Comparison of ENCODE assay signal across 12 mouse cellular contexts in the genomic region with DNA sequence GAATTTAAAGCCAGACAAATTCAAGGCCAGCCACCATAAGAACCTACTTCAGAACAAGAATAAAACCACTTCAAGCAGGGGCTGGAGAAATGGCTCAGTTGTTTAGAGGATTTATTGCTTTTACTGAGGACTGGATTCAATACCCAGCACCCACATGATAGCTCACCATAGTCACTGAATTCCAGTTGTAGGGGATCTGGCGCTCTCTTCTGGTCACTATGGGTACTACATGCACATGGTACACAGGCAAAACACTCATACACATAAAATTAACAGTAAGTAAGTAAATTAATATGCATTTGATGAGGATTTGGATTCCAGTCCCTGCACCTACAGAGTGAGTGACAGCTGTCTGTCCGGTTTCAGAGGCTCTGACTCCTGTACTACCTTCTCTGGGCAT. TPM values are rescaled to one million over a fixed set of nuclear protein-coding genes. Genes with fewer than 3 reads are reported as not detected.
DNase-seq lines count a peak whose midpoint lies in the region; ATAC-seq and TF ChIP-seq lines count a peak whose summit lies in the region.
"Had no signal": no experiment of that assay in that cellular context is flagged by ENCODE, and none has a peak within 500 bp of the region (broad histone marks: within the 10 kb centered on the region; RNA-seq: fewer than 3 reads in every experiment).

No protein-coding gene starts in this region.

- H3K9ac ChIP-seq in kidney, embryonic 14.5 days (ENCODE audit: low read depth, low read length), result no peak overlapping the region
- no peak overlapping the region for H3K9ac ChIP-seq in intestine, embryonic 16.5 days (ENCODE audit: low read depth, low read length)
- H3K9ac ChIP-seq: forebrain, embryonic 12.5 days had no signal

- no peaks in the 10 kb centered on the region for H3K27me3 ChIP-seq in kidney, embryonic 14.5 days (ENCODE audit: control insufficient read depth, insufficient read depth, low read length)
- H3K27me3 ChIP-seq in G1E (ENCODE audit: insufficient read depth, low read length), result peaks cover 6% of the 10 kb centered on the region; the same call in 1 of the 2 replicates
- no peaks in the 10 kb centered on the region for H3K27me3 ChIP-seq in embryonic facial prominence, embryonic 10.5 days (replicated peaks; ENCODE audit: low read depth, poor library complexity, severe bottlenecking)
- H3K27me3 ChIP-seq in intestine, embryonic 16.5 days (replicated peaks; ENCODE audit: control insufficient read depth, insufficient read depth, low read length), result no peaks in the 10 kb centered on the region
- H3K27me3 ChIP-seq: forebrain, embryonic 12.5 days had no signal

- no peak for ATAC-seq in kidney, embryonic 14.5 days (ENCODE audit: low FRiP score, low TSS enrichment)
- no peak for ATAC-seq in G1E (ENCODE audit: extremely low read depth, insufficient number of reproducible peaks, low FRiP score, poor library complexity, severe bottlenecking)
- peak; percentile 82 for ATAC-seq in megakaryocyte, adult 5-6 weeks (ENCODE audit: poor library complexity, severe bottlenecking)
- no peak for ATAC-seq in intestine, embryonic 16.5 days
- no peak for ATAC-seq in activated CD4-positive, CD25-positive, alpha-beta regulatory T cell, adult 4 months

- no peak overlapping the region for H3K4me3 ChIP-seq in kidney, embryonic 14.5 days (ENCODE audit: low read length)
- no peak overlapping the region for H3K4me3 ChIP-seq in G1E (ENCODE audit: low read depth, low read length)
- H3K4me3 ChIP-seq in embryonic facial prominence, embryonic 10.5 days, result no peak overlapping the region
- H3K4me3 ChIP-seq in intestine, embryonic 16.5 days (ENCODE audit: low read length), result no peak overlapping the region
- H3K4me3 ChIP-seq: forebrain, embryonic 12.5 days; hindbrain, embryonic 10.5 days had no signal

- H3K27ac ChIP-seq in kidney, embryonic 14.5 days (ENCODE audit: low read depth, low read length), result no peak overlapping the region
- H3K27ac ChIP-seq in embryonic facial prominence, embryonic 10.5 days (replicated peaks), result no peak overlapping the region
- H3K27ac ChIP-seq in intestine, embryonic 16.5 days (ENCODE audit: low read length), result no peak overlapping the region
- H3K27ac ChIP-seq: forebrain, embryonic 12.5 days; hindbrain, embryonic 10.5 days had no signal

- TF ChIP-seq CTCF in G1E (IDR thresholded peaks at IDR 0.05; ENCODE audit: low read depth, low read length), result peak; percentile 58

- no peaks in the 10 kb centered on the region for H3K9me3 ChIP-seq in kidney, embryonic 14.5 days (ENCODE audit: control insufficient read depth, low read length)
- no peaks in the 10 kb centered on the region for H3K9me3 ChIP-seq in G1E (replicated peaks)
- no peaks in the 10 kb centered on the region for H3K9me3 ChIP-seq in embryonic facial prominence, embryonic 10.5 days
- no peaks in the 10 kb centered on the region for H3K9me3 ChIP-seq in intestine, embryonic 16.5 days (ENCODE audit: control insufficient read depth, low read length)
- H3K9me3 ChIP-seq: forebrain, embryonic 12.5 days; hindbrain, embryonic 10.5 days had no signal

- no peaks in the 10 kb centered on the region for H3K4me1 ChIP-seq in kidney, embryonic 14.5 days (ENCODE audit: control insufficient read depth, insufficient read depth, low read length)
- peaks cover 3% of the 10 kb centered on the region for H3K4me1 ChIP-seq in G1E (ENCODE audit: insufficient read depth, low read depth, low read length)
- 0 out of 2 replicates have a peak, but pooled peaks cover 3% of the 10 kb centered on the region for H3K4me1 ChIP-seq in embryonic facial prominence, embryonic 10.5 days
- no peaks in the 10 kb centered on the region for H3K4me1 ChIP-seq in intestine, embryonic 16.5 days (ENCODE audit: control insufficient read depth, insufficient read depth, low read length)
- H3K4me1 ChIP-seq: forebrain, embryonic 12.5 days had no signal

- no peak overlapping the region for H3K4me2 ChIP-seq in kidney, embryonic 14.5 days (replicated peaks; ENCODE audit: low read depth, low read length)
- no peak overlapping the region for H3K4me2 ChIP-seq in intestine, embryonic 16.5 days (ENCODE audit: low read depth, low read length)
- H3K4me2 ChIP-seq: forebrain, embryonic 12.5 days had no signal

- peak; percentile 28 for DNase-seq in kidney, postnatal 10 days
- DNase-seq in A20 (ENCODE audit: low read depth, low spot score), result peak; percentile 63
- no peak for DNase-seq in G1E (ENCODE audit: low spot score)
- no peak for DNase-seq in embryonic facial prominence, embryonic 10.5 days (ENCODE audit: low spot score)
- DNase-seq: adrenal gland, adult 8-10 months had no signal

- no peaks in the 10 kb centered on the region for H3K36me3 ChIP-seq in kidney, embryonic 14.5 days (ENCODE audit: control insufficient read depth, insufficient read depth, low read length)
- no peaks in the 10 kb centered on the region for H3K36me3 ChIP-seq in G1E (replicated peaks)
- no peaks in the 10 kb centered on the region for H3K36me3 ChIP-seq in embryonic facial prominence, embryonic 10.5 days (replicated peaks)
- no peaks in the 10 kb centered on the region for H3K36me3 ChIP-seq in intestine, embryonic 16.5 days (ENCODE audit: control insufficient read depth, insufficient read depth, low read length)
- H3K36me3 ChIP-seq: forebrain, embryonic 12.5 days; hindbrain, embryonic 10.5 days had no signal

- WGBS in kidney, embryonic 14.5 days, result 66% methylated on average over 2 of the region's 2 CpGs
- 63% methylated on average over 2 of the region's 2 CpGs for WGBS in embryonic facial prominence, embryonic 10.5 days
- 56% methylated on average over 2 of the region's 2 CpGs for WGBS in intestine, embryonic 16.5 days

RNA-seq across cellular contexts. Expression of gene Gdf3, which starts 4.2 kb away (rescaled TPM):
- polyA plus RNA-seq in kidney, embryonic 14.5 days (2014; fragmentation: Nextera tagmentation; extraction: Ambion mirVana), result not detected in 2 replicates
- total RNA-seq in G1E (2014; fragmentation: Nextera tagmentation), result not detected in 2 replicates
- total RNA-seq in G1E (2017), result 0.05 and 0.06 TPM in 2 replicates
- 0.04 and 0.09 TPM in 2 replicates for polyA plus RNA-seq in G1E (2012)
- total RNA-seq in megakaryocyte, adult 5-6 weeks (2015), result 0.62 and 1.7 TPM in 2 replicates
- total RNA-seq in megakaryocyte, adult 5-6 weeks (2017), result 0.40 TPM in 1 of 2 replicates, not detected in the other
- 0.06 TPM in 1 of 2 replicates, not detected in the other for polyA plus RNA-seq in embryonic facial prominence, embryonic 10.5 days (2016; fragmentation: Nextera tagmentation; extraction: Ambion mirVana)
- 0.06 and 0.13 TPM in 2 replicates for polyA plus RNA-seq in intestine, embryonic 16.5 days (2015; fragmentation: Nextera tagmentation; extraction: Ambion mirVana)
- under 1 TPM; 0.20 to 0.37 TPM for polyA plus RNA-seq in activated CD4-positive, CD25-positive, alpha-beta regulatory T cell, adult 4 months (2017; shearing (Covaris generic))
- polyA plus RNA-seq: cortical plate, adult 2 months; forebrain, embryonic 12.5 days; hindbrain, embryonic 10.5 days had no signal

RNA-seq across cellular contexts. Expression of gene Apobec1, which starts 11.8 kb away (rescaled TPM):
- polyA plus RNA-seq in kidney, embryonic 14.5 days (2014; fragmentation: Nextera tagmentation; extraction: Ambion mirVana), result 1.3 and 2.7 TPM in 2 replicates
- total RNA-seq in G1E (2014; fragmentation: Nextera tagmentation) (26.6 and 26.8 TPM in 2 replicates), G1E (2017) (7.0 and 7.2 TPM in 2 replicates)
- polyA plus RNA-seq in G1E (2012), result 0.43 and 0.51 TPM in 2 replicates
- total RNA-seq in megakaryocyte, adult 5-6 weeks (2015), result 112 and 151 TPM in 2 replicates
- 78.0 and 87.4 TPM in 2 replicates for total RNA-seq in megakaryocyte, adult 5-6 weeks (2017)
- 0.89 and 0.96 TPM in 2 replicates for polyA plus RNA-seq in embryonic facial prominence, embryonic 10.5 days (2016; fragmentation: Nextera tagmentation; extraction: Ambion mirVana)
- polyA plus RNA-seq in intestine, embryonic 16.5 days (2015; fragmentation: Nextera tagmentation; extraction: Ambion mirVana), result 9.1 and 12.5 TPM in 2 replicates
- polyA plus RNA-seq in activated CD4-positive, CD25-positive, alpha-beta regulatory T cell, adult 4 months (2017; shearing (Covaris generic)), result 10 to 100 TPM; 24.5 to 28.7 TPM

RNA-seq across cellular contexts. Expression of gene Dppa3, which starts 12.2 kb away (rescaled TPM):
- polyA plus RNA-seq in kidney, embryonic 14.5 days (2014; fragmentation: Nextera tagmentation; extraction: Ambion mirVana), result not detected in 2 replicates
- total RNA-seq in G1E (2014; fragmentation: Nextera tagmentation) (not detected in 2 replicates), G1E (2017) (not detected in 2 replicates)
- polyA plus RNA-seq in G1E (2012), result not detected in 2 replicates
- total RNA-seq in megakaryocyte, adult 5-6 weeks (2015), result not detected in 2 replicates
- total RNA-seq in megakaryocyte, adult 5-6 weeks (2017), result not detected in 2 replicates
- not detected in 2 replicates for polyA plus RNA-seq in embryonic facial prominence, embryonic 10.5 days (2016; fragmentation: Nextera tagmentation; extraction: Ambion mirVana)
- not detected in 2 replicates for polyA plus RNA-seq in intestine, embryonic 16.5 days (2015; fragmentation: Nextera tagmentation; extraction: Ambion mirVana)
- polyA plus RNA-seq in activated CD4-positive, CD25-positive, alpha-beta regulatory T cell, adult 4 months (2017; shearing (Covaris generic)), result not detected
- total RNA-seq: adrenal gland, adult 8-10 months had no signal
- polyA plus RNA-seq: cortical plate, adult 2 months; forebrain, embryonic 12.5 days; hindbrain, embryonic 10.5 days had no signal

Comparison
In these comparisons a context has a peak if more than half of its experiments do, and no peak if none do; other contexts are left out.
1. DNase-seq: peak in kidney, postnatal 10 days (single experiment) and A20 (single experiment); none in G1E (single experiment) and embryonic facial prominence, embryonic 10.5 days (single experiment).